ENCODE assay signal across 7 mouse cellular contexts in the genomic region with DNA sequence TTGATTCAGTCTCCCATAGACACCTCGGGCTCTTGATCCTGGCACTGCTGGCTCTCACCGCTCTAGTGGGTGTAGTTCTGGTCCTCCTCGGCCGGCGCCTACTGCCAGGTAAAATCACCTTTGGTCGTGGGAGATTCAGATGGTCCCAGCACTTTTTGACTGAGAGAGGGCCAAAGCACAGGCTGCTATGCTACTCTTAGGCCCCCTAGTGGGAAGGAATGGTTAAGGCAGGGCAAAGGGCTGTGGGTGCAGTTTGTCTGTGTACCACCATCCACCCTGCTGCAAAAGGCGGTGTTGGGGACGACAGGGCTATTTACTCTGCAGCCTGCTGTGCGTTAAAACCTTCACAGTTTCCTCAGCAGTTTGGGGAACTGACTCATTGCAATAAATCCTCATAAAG. TPM values are rescaled to one million over a fixed set of nuclear protein-coding genes. Genes with fewer than 3 reads are reported as not detected.
A peak's percentile ranks its signal among the peaks of the same experiment; 100 is the strongest.
DNase-seq lines count a peak whose midpoint lies in the region; ATAC-seq lines count a peak whose summit lies in the region.

No protein-coding gene starts in this region.

- no peaks in the 10 kb centered on the region for H3K9me3 ChIP-seq in forebrain, embryonic 16.5 days (ENCODE audit: control insufficient read depth, low read length)
- H3K9me3 ChIP-seq in hindbrain, embryonic 13.5 days: no peaks in the 10 kb centered on the region

- H3K9ac ChIP-seq in forebrain, embryonic 16.5 days (replicated peaks; ENCODE audit: low read depth, low read length): peak overlapping the region; percentile 43; the same call in 1 of the 2 replicates
- H3K9ac ChIP-seq in hindbrain, embryonic 13.5 days: peak overlapping the region; percentile 63; the same call in 1 of the 2 replicates

- peaks cover 8% of the 10 kb centered on the region for H3K4me1 ChIP-seq in forebrain, embryonic 16.5 days (replicated peaks; ENCODE audit: control insufficient read depth, insufficient read depth, low read length)
- peaks cover 21% of the 10 kb centered on the region for H3K4me1 ChIP-seq in hindbrain, embryonic 13.5 days (replicated peaks)

- peak; percentile 77 for ATAC-seq in forebrain, embryonic 16.5 days
- peak; percentile 52 for ATAC-seq in hindbrain, embryonic 13.5 days (ENCODE audit: low FRiP score)
- peak; percentile 88 for ATAC-seq in megakaryocyte progenitor cell, adult 5-6 weeks (replicated peaks; ENCODE audit: poor library complexity)

- intact Hi-C loops in left cerebral cortex, postnatal 14 days (cut with DNase I): no loop called here

- WGBS in forebrain, embryonic 16.5 days: 7% methylated on average over 9 of the region's 9 CpGs
- WGBS in hindbrain, embryonic 13.5 days: 8% methylated on average over 9 of the region's 9 CpGs

- no peak overlapping the region for H3K27ac ChIP-seq in forebrain, embryonic 16.5 days (ENCODE audit: low read length)
- H3K27ac ChIP-seq in hindbrain, embryonic 13.5 days: no peak overlapping the region

- peak; percentile 76 for DNase-seq in T-cell, adult 2 months (ENCODE audit: low spot score)
- DNase-seq in cerebellum, adult 18-20 months: peak; percentile 73 to 80
- DNase-seq in left cerebral cortex, postnatal 14 days (ENCODE audit: low spot score in 2 of 2): peak; percentile 63 to 76
- DNase-seq in right cerebral cortex, adult 2 months (ENCODE audit: low spot score in 2 of 2): peak; percentile 61 to 69

- H3K36me3 ChIP-seq in forebrain, embryonic 16.5 days (ENCODE audit: control insufficient read depth, insufficient read depth): no peaks in the 10 kb centered on the region
- no peaks in the 10 kb centered on the region for H3K36me3 ChIP-seq in hindbrain, embryonic 13.5 days

- peaks cover 8% of the 10 kb centered on the region; the same call in 1 of the 2 replicates for H3K27me3 ChIP-seq in forebrain, embryonic 16.5 days (replicated peaks; ENCODE audit: control insufficient read depth, insufficient read depth, low read length)
- H3K27me3 ChIP-seq in hindbrain, embryonic 13.5 days: peaks cover 51% of the 10 kb centered on the region

- peak overlapping the region; percentile 59 for H3K4me2 ChIP-seq in forebrain, embryonic 16.5 days (ENCODE audit: low read length)
- H3K4me2 ChIP-seq in hindbrain, embryonic 13.5 days: peak overlapping the region; percentile 65

- peak overlapping the region; percentile 39; the same call in 1 of the 2 replicates for H3K4me3 ChIP-seq in forebrain, embryonic 16.5 days (replicated peaks; ENCODE audit: low read length)
- peak overlapping the region; percentile 39 for H3K4me3 ChIP-seq in hindbrain, embryonic 13.5 days

RNA-seq across cellular contexts. Expression of gene Il17rc, which starts 2.2 kb away (rescaled TPM):
- 2.4 and 3.5 TPM in 2 replicates for polyA plus RNA-seq in forebrain, embryonic 16.5 days (2015; fragmentation: Nextera tagmentation; extraction: Ambion mirVana)
- 2.0 and 2.4 TPM in 2 replicates for polyA plus RNA-seq in hindbrain, embryonic 13.5 days (2015; fragmentation: Nextera tagmentation; extraction: Ambion mirVana)
- total RNA-seq in left cerebral cortex, postnatal 14 days (2021): 1 to 10 TPM; 3.9 to 5.4 TPM
- total RNA-seq in megakaryocyte progenitor cell, adult 5-6 weeks (2015): not detected in 2 replicates
- not detected in 2 replicates for total RNA-seq in megakaryocyte progenitor cell, adult 5-6 weeks (2017)

RNA-seq across cellular contexts. Expression of gene Il17re, which starts 10.7 kb away (rescaled TPM):
- 0.07 TPM in 1 of 2 replicates, not detected in the other for polyA plus RNA-seq in forebrain, embryonic 16.5 days (2015; fragmentation: Nextera tagmentation; extraction: Ambion mirVana)
- 0.09 and 0.17 TPM in 2 replicates for polyA plus RNA-seq in hindbrain, embryonic 13.5 days (2015; fragmentation: Nextera tagmentation; extraction: Ambion mirVana)
- under 1 TPM; 0.53 to 0.55 TPM for total RNA-seq in left cerebral cortex, postnatal 14 days (2021)
- total RNA-seq in megakaryocyte progenitor cell, adult 5-6 weeks (2015): 0.44 and 1.2 TPM in 2 replicates
- total RNA-seq in megakaryocyte progenitor cell, adult 5-6 weeks (2017): 0.21 and 0.34 TPM in 2 replicates

RNA-seq across cellular contexts. Expression of gene Creld1, which starts 14.1 kb away (rescaled TPM):
- polyA plus RNA-seq in forebrain, embryonic 16.5 days (2015; fragmentation: Nextera tagmentation; extraction: Ambion mirVana): 62.6 and 73.9 TPM in 2 replicates
- 67.2 and 72.4 TPM in 2 replicates for polyA plus RNA-seq in hindbrain, embryonic 13.5 days (2015; fragmentation: Nextera tagmentation; extraction: Ambion mirVana)
- total RNA-seq in left cerebral cortex, postnatal 14 days (2021): 100 to 1,000 TPM; 107 to 111 TPM
- 5.9 and 6.1 TPM in 2 replicates for total RNA-seq in megakaryocyte progenitor cell, adult 5-6 weeks (2015)
- 4.7 and 6.6 TPM in 2 replicates for total RNA-seq in megakaryocyte progenitor cell, adult 5-6 weeks (2017)

RNA-seq across cellular contexts. Expression of gene Jagn1, which starts 26.7 kb away (rescaled TPM):
- 90.9 and 98.9 TPM in 2 replicates for polyA plus RNA-seq in forebrain, embryonic 16.5 days (2015; fragmentation: Nextera tagmentation; extraction: Ambion mirVana)
- 92.9 and 96.9 TPM in 2 replicates for polyA plus RNA-seq in hindbrain, embryonic 13.5 days (2015; fragmentation: Nextera tagmentation; extraction: Ambion mirVana)
- total RNA-seq in left cerebral cortex, postnatal 14 days (2021): 10 to 100 TPM; 47.9 to 48.3 TPM
- 76.3 and 85.0 TPM in 2 replicates for total RNA-seq in megakaryocyte progenitor cell, adult 5-6 weeks (2015)
- total RNA-seq in megakaryocyte progenitor cell, adult 5-6 weeks (2017): 21.7 and 28.0 TPM in 2 replicates

RNA-seq across cellular contexts. Expression of gene Prrt3, which starts 32.7 kb away (rescaled TPM):
- polyA plus RNA-seq in forebrain, embryonic 16.5 days (2015; fragmentation: Nextera tagmentation; extraction: Ambion mirVana): 5.2 and 8.5 TPM in 2 replicates
- 5.3 and 7.1 TPM in 2 replicates for polyA plus RNA-seq in hindbrain, embryonic 13.5 days (2015; fragmentation: Nextera tagmentation; extraction: Ambion mirVana)
- total RNA-seq in left cerebral cortex, postnatal 14 days (2021): 10 to 100 TPM; 48.0 to 48.6 TPM
- total RNA-seq in megakaryocyte progenitor cell, adult 5-6 weeks (2015): not detected in 2 replicates
- not detected in 2 replicates for total RNA-seq in megakaryocyte progenitor cell, adult 5-6 weeks (2017)

Comparison
In these comparisons a context has a peak if more than half of its experiments do, and no peak if none do; other contexts are left out.
1. RNA of gene Il17rc, which starts 2.2 kb away (total RNA-seq): 3.9 to 5.4 TPM in left cerebral cortex, postnatal 14 days; not detected in megakaryocyte progenitor cell, adult 5-6 weeks; every median in the first group is over 4 times any median in the second.
2. RNA of gene Creld1, which starts 14.1 kb away (total RNA-seq): 107 to 111 TPM in left cerebral cortex, postnatal 14 days; 4.7 to 6.6 TPM in megakaryocyte progenitor cell, adult 5-6 weeks; every median in the first group is over 10 times any median in the second.
3. Peak in every context shown above with its lines, with median percentiles within 50 percentile points of each other: DNase-seq and ATAC-seq.